Mouse (Mus musculus) myocyte (in vitro differentiated cells): Measurements from ENCODE around the gene Pramel1. TPM values are rescaled to one million over a fixed set of nuclear protein-coding genes. Genes with fewer than 3 reads are reported as not detected.

ENCODE experiments used
- H3K27me3 ChIP-seq: one replicate; pipeline ENCODE4 v1.6.1; 2011; ENCODE audit not compliant: control insufficient read depth, insufficient read depth, insufficient read length
- H3K36me3 ChIP-seq: one replicate; pipeline ENCODE4 v1.6.1; 2011; ENCODE audit not compliant: control insufficient read depth, insufficient read depth
- H3K4me2 ChIP-seq: one replicate; pipeline ENCODE4 v1.6.1; 2011; ENCODE audit warnings: low read depth, control low read depth
- H3K4me3 ChIP-seq: one replicate; pipeline ENCODE4 v1.5.1; 2011; ENCODE audit warnings: mild to moderate bottlenecking, control low read depth, moderate library complexity
- H3K79me2 ChIP-seq: one replicate; pipeline ENCODE4 v1.6.1; 2011; ENCODE audit not compliant: control insufficient read depth, insufficient read depth
- H3ac ChIP-seq: one replicate; pipeline ENCODE4 v1.6.1; 2011; ENCODE audit not compliant: control insufficient read depth, insufficient read length
- CEBPB ChIP-seq: IDR thresholded peaks from 2 replicates; pipeline ENCODE4 v1.6.1; 2011; ENCODE audit warnings: mild to moderate bottlenecking, moderate library complexity; ENCODE audit not compliant: poor library complexity, insufficient read depth, severe bottlenecking
- E2F4 ChIP-seq: IDR thresholded peaks from one replicate; pipeline ENCODE4 v1.6.1; 2011; ENCODE audit warnings: mild to moderate bottlenecking, control low read depth, moderate library complexity; ENCODE audit not compliant: insufficient read depth
- MAX ChIP-seq: IDR thresholded peaks from one replicate; pipeline ENCODE4 v1.6.1; 2011; ENCODE audit warnings: low read depth, mild to moderate bottlenecking, control low read depth
- MYOD1 ChIP-seq, 3 experiments: IDR thresholded peaks; one replicate each; pipeline ENCODE4 v1.6.1; 2011; ENCODE audit warnings: control low read depth in 2 of 3, low read depth in 2 of 3, mild to moderate bottlenecking in 2 of 3, moderate library complexity in 1 of 3; ENCODE audit not compliant: insufficient read length in 2 of 3, control insufficient read depth in 1 of 3
- MYOG ChIP-seq, 3 experiments: IDR thresholded peaks; one replicate each; pipeline ENCODE4 v1.6.1; 2011; ENCODE audit warnings: control low read depth in 2 of 3, low read depth in 2 of 3, mild to moderate bottlenecking in 2 of 3; ENCODE audit not compliant: insufficient read length in 2 of 3, control insufficient read depth in 1 of 3, insufficient read depth in 1 of 3
- POLR2A ChIP-seq: IDR thresholded peaks from one replicate; pipeline ENCODE4 v1.6.1; 2011; ENCODE audit warnings: low read depth, mild to moderate bottlenecking, control low read depth, moderate library complexity; ENCODE audit not compliant: insufficient read length
- POLR2AphosphoS2 ChIP-seq: IDR thresholded peaks from one replicate; pipeline ENCODE4 v1.6.1; 2011; ENCODE audit warnings: low read depth, control low read depth; ENCODE audit not compliant: insufficient read length
- REST ChIP-seq: IDR thresholded peaks from one replicate; pipeline ENCODE4 v1.6.1; 2011; ENCODE audit warnings: mild to moderate bottlenecking, control low read depth, moderate library complexity; ENCODE audit not compliant: insufficient read depth, insufficient read length
- SRF ChIP-seq: IDR thresholded peaks from one replicate; pipeline ENCODE4 v1.6.1; 2011; ENCODE audit warnings: low read depth; ENCODE audit not compliant: control insufficient read depth, insufficient read length
- TCF12 ChIP-seq: IDR thresholded peaks from one replicate; pipeline ENCODE4 v1.6.1; 2011; ENCODE audit warnings: mild to moderate bottlenecking, control low read depth; ENCODE audit not compliant: poor library complexity, insufficient read depth, severe bottlenecking
- TCF3 ChIP-seq: IDR thresholded peaks from one replicate; pipeline ENCODE4 v1.6.1; 2011; ENCODE audit warnings: low read depth, control low read depth; ENCODE audit not compliant: insufficient read length
- USF1 ChIP-seq: IDR thresholded peaks from one replicate; pipeline ENCODE4 v1.6.1; 2011; ENCODE audit warnings: low read depth, mild to moderate bottlenecking, control low read depth, moderate library complexity
- polyA plus RNA-seq: library from polyadenylated mRNA; unstranded; fragments of >200 nt; fragmentation: generic; extraction: Trizol; gene quantifications from one replicate; pipeline ENCODE4 v1.2.1, GENCODE M21; 2012; ENCODE audit warnings: missing spikeins

The Pramel1 gene
- polyA plus RNA-seq, 1 experiment: not detected

- Histone ChIP-seq H3K4me3 (no peak overlapping the region), H3ac (no peak overlapping the region), H3K79me2 (no peaks in the 10 kb centered on the region), H3K27me3 (peaks cover 27% of the 10 kb centered on the region), H3K4me2 (no peak overlapping the region), H3K36me3 (no peaks in the 10 kb centered on the region)
- TF ChIP-seq CEBPB (no peak), POLR2AphosphoS2 (no peak), MYOD1 (IDR thresholded peaks at IDR 0.05; ENCODE audit: control insufficient read depth in 1 of 3, insufficient read length in 2 of 3, low read depth in 2 of 3) (no peak), MYOG (IDR thresholded peaks at IDR 0.05; ENCODE audit: control insufficient read depth in 1 of 3, insufficient read depth in 1 of 3, insufficient read length in 2 of 3, low read depth in 2 of 3) (no peak), E2F4 (no peak), TCF3 (no peak), SRF (no peak), POLR2A (no peak), USF1 (no peak), REST (no peak), MAX (no peak), TCF12 (no peak)
Measured at GRCm38 (mm10) chr4:143380716-143381004, 13.6 kb upstream of the Pramel1 start.

- TF ChIP-seq USF1: no peak
- H3K27me3 ChIP-seq: peaks cover 27% of the 10 kb centered on the region
- H3K79me2 ChIP-seq: no peaks in the 10 kb centered on the region
- no peak overlapping the region for H3K4me3 ChIP-seq
- H3K4me2 ChIP-seq: no peak overlapping the region
- H3K36me3 ChIP-seq: no peaks in the 10 kb centered on the region
- H3ac ChIP-seq: no peak overlapping the region
Measured at GRCm38 (mm10) chr4:143382163-143382562, 12.1 kb upstream of the Pramel1 start.

- no peak overlapping the region for H3K4me3 ChIP-seq
- TF ChIP-seq POLR2AphosphoS2 (no peak), MAX (no peak), MYOD1 (IDR thresholded peaks at IDR 0.05; ENCODE audit: control insufficient read depth in 1 of 3, insufficient read length in 2 of 3, low read depth in 2 of 3) (no peak), TCF12 (no peak), CEBPB (no peak), TCF3 (no peak), POLR2A (no peak), USF1 (no peak), REST (no peak), E2F4 (no peak), SRF (no peak), MYOG (IDR thresholded peaks at IDR 0.05; ENCODE audit: control insufficient read depth in 1 of 3, insufficient read depth in 1 of 3, insufficient read length in 2 of 3, low read depth in 2 of 3) (no peak)
- H3ac ChIP-seq: no peak overlapping the region
- no peaks in the 10 kb centered on the region for H3K36me3 ChIP-seq
- no peak overlapping the region for H3K4me2 ChIP-seq
- H3K27me3 ChIP-seq: peaks cover 18% of the 10 kb centered on the region
- H3K79me2 ChIP-seq: no peaks in the 10 kb centered on the region
Measured at GRCm38 (mm10) chr4:143383646-143384045, 10.6 kb upstream of the Pramel1 start.

GRCm38 (mm10) chr4:143388955-143389702, 5.1 kb upstream of the Pramel1 start:
- H3K4me2 ChIP-seq: no peak overlapping the region
- no peak for TF ChIP-seq TCF12
- no peaks in the 10 kb centered on the region for H3K79me2 ChIP-seq
- H3K27me3 ChIP-seq: no peaks in the 10 kb centered on the region
- H3ac ChIP-seq: no peak overlapping the region
- no peaks in the 10 kb centered on the region for H3K36me3 ChIP-seq
- H3K4me3 ChIP-seq: no peak overlapping the region

- TF ChIP-seq CEBPB (no peak), POLR2A (no peak), MAX (no peak), USF1 (no peak), E2F4 (no peak), MYOG (IDR thresholded peaks at IDR 0.05; ENCODE audit: control insufficient read depth in 1 of 3, insufficient read depth in 1 of 3, insufficient read length in 2 of 3, low read depth in 2 of 3) (no peak), TCF3 (no peak), SRF (no peak), TCF12 (no peak), REST (no peak), MYOD1 (IDR thresholded peaks at IDR 0.05; ENCODE audit: control insufficient read depth in 1 of 3, insufficient read length in 2 of 3, low read depth in 2 of 3) (no peak), POLR2AphosphoS2 (no peak)
- Histone ChIP-seq H3K27me3 (no peaks in the 10 kb centered on the region), H3ac (no peak overlapping the region), H3K36me3 (peaks cover 6% of the 10 kb centered on the region), H3K4me3 (peak overlapping the region; percentile 74), H3K79me2 (peaks cover 26% of the 10 kb centered on the region), H3K4me2 (peak overlapping the region; percentile 79)
Measured at GRCm38 (mm10) chr4:143411566-143412218, 17.5 kb downstream of the Pramel1 start.
